Mouse (Mus musculus): ENCODE data around the gene Atf6b. TPM values are rescaled to one million over a fixed set of nuclear protein-coding genes. Genes with fewer than 3 reads are reported as not detected.
A peak's percentile ranks its signal among the peaks of the same experiment; 100 is the strongest.

Atf6b gene
- polyA plus RNA-seq, 1 experiment, result 38.3 TPM

GRCm38 (mm10) chr17:34655160-34655559 lies 8.2 kb downstream of the Atf6b start:
- no peak for TF ChIP-seq CEBPB (IDR thresholded peaks at IDR 0.05; ENCODE audit: low read depth)
- no peak for TF ChIP-seq MYOD1 (IDR thresholded peaks at IDR 0.05; ENCODE audit: control insufficient read depth, insufficient read length, low read depth)
- no peak for TF ChIP-seq FOSL1 (IDR thresholded peaks at IDR 0.05; ENCODE audit: insufficient read depth, low read length, poor library complexity, severe bottlenecking)
- TF ChIP-seq CTCF (IDR thresholded peaks at IDR 0.05; ENCODE audit: control insufficient read depth, insufficient read depth, insufficient read length), result no peak
- no peak for TF ChIP-seq USF1 (IDR thresholded peaks at IDR 0.05; ENCODE audit: low read depth)
- no peak for TF ChIP-seq MYOG (IDR thresholded peaks at IDR 0.05; ENCODE audit: control insufficient read depth, extremely low read depth, insufficient read length)
- TF ChIP-seq MAX (IDR thresholded peaks at IDR 0.05), result no peak
- H3ac ChIP-seq (ENCODE audit: control insufficient read depth, insufficient read length, low read depth), result peak overlapping the region; percentile 28
- H3K79me3 ChIP-seq (ENCODE audit: low read depth), result no peaks in the 10 kb centered on the region
- no peaks in the 10 kb centered on the region for H3K79me2 ChIP-seq (ENCODE audit: control insufficient read depth, insufficient read depth)
- peaks cover 7% of the 10 kb centered on the region for H3K36me3 ChIP-seq (ENCODE audit: control insufficient read depth, insufficient read depth)
- H3K4me3 ChIP-seq (ENCODE audit: insufficient read depth, poor library complexity, severe bottlenecking), result no peak overlapping the region
- H3K27me3 ChIP-seq (ENCODE audit: control insufficient read depth, insufficient read depth, insufficient read length), result peaks cover 17% of the 10 kb centered on the region

- no peak overlapping the region for H3K4me3 ChIP-seq (ENCODE audit: insufficient read depth, poor library complexity, severe bottlenecking)
- TF ChIP-seq USF1 (IDR thresholded peaks at IDR 0.05; ENCODE audit: low read depth) (peak; percentile 78), MAX (IDR thresholded peaks at IDR 0.05) (peak; percentile 15), CTCF (IDR thresholded peaks at IDR 0.05; ENCODE audit: control insufficient read depth, insufficient read depth, insufficient read length) (no peak)
- H3K79me2 ChIP-seq (ENCODE audit: control insufficient read depth, insufficient read depth), result no peaks in the 10 kb centered on the region
- H3ac ChIP-seq (ENCODE audit: control insufficient read depth, insufficient read length, low read depth), result peak overlapping the region; percentile 28
- peaks cover 22% of the 10 kb centered on the region for H3K27me3 ChIP-seq (ENCODE audit: control insufficient read depth, insufficient read depth, insufficient read length)
- H3K36me3 ChIP-seq (ENCODE audit: control insufficient read depth, insufficient read depth), result peaks cover 7% of the 10 kb centered on the region
- H3K79me3 ChIP-seq (ENCODE audit: low read depth), result no peaks in the 10 kb centered on the region
These were observed 8.6 kb downstream of the Atf6b start for GRCm38 (mm10) chr17:34655581-34655991.

- H3K4me3 ChIP-seq (ENCODE audit: insufficient read depth, poor library complexity, severe bottlenecking), result no peak overlapping the region
- peaks cover 28% of the 10 kb centered on the region for H3K27me3 ChIP-seq (ENCODE audit: control insufficient read depth, insufficient read depth, insufficient read length)
- H3K79me3 ChIP-seq (ENCODE audit: low read depth), result no peaks in the 10 kb centered on the region
- TF ChIP-seq USF1 (IDR thresholded peaks at IDR 0.05; ENCODE audit: low read depth) (no peak), CTCF (IDR thresholded peaks at IDR 0.05; ENCODE audit: control insufficient read depth, insufficient read depth, insufficient read length) (no peak), MYOG (IDR thresholded peaks at IDR 0.05; ENCODE audit: control insufficient read depth, extremely low read depth, insufficient read length) (no peak), FOSL1 (IDR thresholded peaks at IDR 0.05; ENCODE audit: insufficient read depth, low read length, poor library complexity, severe bottlenecking) (no peak), MYOD1 (IDR thresholded peaks at IDR 0.05; ENCODE audit: control insufficient read depth, insufficient read length, low read depth) (no peak), CEBPB (IDR thresholded peaks at IDR 0.05; ENCODE audit: low read depth) (no peak), MAX (IDR thresholded peaks at IDR 0.05) (no peak)
- H3K79me2 ChIP-seq (ENCODE audit: control insufficient read depth, insufficient read depth), result no peaks in the 10 kb centered on the region
- peaks cover 7% of the 10 kb centered on the region for H3K36me3 ChIP-seq (ENCODE audit: control insufficient read depth, insufficient read depth)
- H3ac ChIP-seq (ENCODE audit: control insufficient read depth, insufficient read length, low read depth), result no peak overlapping the region
These were observed 9.7 kb downstream of the Atf6b start for GRCm38 (mm10) chr17:34656666-34657065.

GRCm38 (mm10) chr17:34657271-34657670 lies 10.3 kb downstream of the Atf6b start:
- Histone ChIP-seq H3K36me3 (ENCODE audit: control insufficient read depth, insufficient read depth) (peaks cover 7% of the 10 kb centered on the region), H3K79me2 (ENCODE audit: control insufficient read depth, insufficient read depth) (no peaks in the 10 kb centered on the region), H3K79me3 (ENCODE audit: low read depth) (no peaks in the 10 kb centered on the region), H3K4me3 (ENCODE audit: insufficient read depth, poor library complexity, severe bottlenecking) (no peak overlapping the region), H3K27me3 (ENCODE audit: control insufficient read depth, insufficient read depth, insufficient read length) (peaks cover 28% of the 10 kb centered on the region), H3ac (ENCODE audit: control insufficient read depth, insufficient read length, low read depth) (no peak overlapping the region)
- TF ChIP-seq CTCF (IDR thresholded peaks at IDR 0.05; ENCODE audit: control insufficient read depth, insufficient read depth, insufficient read length) (no peak), MYOG (IDR thresholded peaks at IDR 0.05; ENCODE audit: control insufficient read depth, extremely low read depth, insufficient read length) (no peak), MAX (IDR thresholded peaks at IDR 0.05) (no peak), USF1 (IDR thresholded peaks at IDR 0.05; ENCODE audit: low read depth) (no peak), CEBPB (IDR thresholded peaks at IDR 0.05; ENCODE audit: low read depth) (no peak), MYOD1 (IDR thresholded peaks at IDR 0.05; ENCODE audit: control insufficient read depth, insufficient read length, low read depth) (no peak), FOSL1 (IDR thresholded peaks at IDR 0.05; ENCODE audit: insufficient read depth, low read length, poor library complexity, severe bottlenecking) (no peak)

- Histone ChIP-seq H3ac (ENCODE audit: control insufficient read depth, insufficient read length, low read depth) (no peak overlapping the region), H3K4me3 (ENCODE audit: insufficient read depth, poor library complexity, severe bottlenecking) (no peak overlapping the region), H3K27me3 (ENCODE audit: control insufficient read depth, insufficient read depth, insufficient read length) (peaks cover 33% of the 10 kb centered on the region), H3K79me2 (ENCODE audit: control insufficient read depth, insufficient read depth) (no peaks in the 10 kb centered on the region), H3K36me3 (ENCODE audit: control insufficient read depth, insufficient read depth) (peaks cover under 1% of the 10 kb centered on the region), H3K79me3 (ENCODE audit: low read depth) (no peaks in the 10 kb centered on the region)
- TF ChIP-seq USF1 (IDR thresholded peaks at IDR 0.05; ENCODE audit: low read depth) (no peak), MYOD1 (IDR thresholded peaks at IDR 0.05; ENCODE audit: control insufficient read depth, insufficient read length, low read depth) (no peak), FOSL1 (IDR thresholded peaks at IDR 0.05; ENCODE audit: insufficient read depth, low read length, poor library complexity, severe bottlenecking) (no peak), CTCF (IDR thresholded peaks at IDR 0.05; ENCODE audit: control insufficient read depth, insufficient read depth, insufficient read length) (no peak), MYOG (IDR thresholded peaks at IDR 0.05; ENCODE audit: control insufficient read depth, extremely low read depth, insufficient read length) (no peak), MAX (IDR thresholded peaks at IDR 0.05) (no peak), CEBPB (IDR thresholded peaks at IDR 0.05; ENCODE audit: low read depth) (no peak)
These were observed 11.2 kb downstream of the Atf6b start for GRCm38 (mm10) chr17:34658145-34658544.

GRCm38 (mm10) chr17:34658591-34658990 lies 11.6 kb downstream of the Atf6b start:
- no peaks in the 10 kb centered on the region for H3K79me3 ChIP-seq (ENCODE audit: low read depth)
- H3K36me3 ChIP-seq (ENCODE audit: control insufficient read depth, insufficient read depth), result no peaks in the 10 kb centered on the region
- H3K4me3 ChIP-seq (ENCODE audit: insufficient read depth, poor library complexity, severe bottlenecking), result no peak overlapping the region
- H3K27me3 ChIP-seq (ENCODE audit: control insufficient read depth, insufficient read depth, insufficient read length), result peaks cover 37% of the 10 kb centered on the region
- no peaks in the 10 kb centered on the region for H3K79me2 ChIP-seq (ENCODE audit: control insufficient read depth, insufficient read depth)
- H3ac ChIP-seq (ENCODE audit: control insufficient read depth, insufficient read length, low read depth), result no peak overlapping the region
- TF ChIP-seq CEBPB (IDR thresholded peaks at IDR 0.05; ENCODE audit: low read depth), result no peak
- TF ChIP-seq MYOD1 (IDR thresholded peaks at IDR 0.05; ENCODE audit: control insufficient read depth, insufficient read length, low read depth), result no peak
- TF ChIP-seq CTCF (IDR thresholded peaks at IDR 0.05; ENCODE audit: control insufficient read depth, insufficient read depth, insufficient read length), result no peak
